22 mouse cellular contexts compared by ENCODE assay signal in the genomic region with DNA sequence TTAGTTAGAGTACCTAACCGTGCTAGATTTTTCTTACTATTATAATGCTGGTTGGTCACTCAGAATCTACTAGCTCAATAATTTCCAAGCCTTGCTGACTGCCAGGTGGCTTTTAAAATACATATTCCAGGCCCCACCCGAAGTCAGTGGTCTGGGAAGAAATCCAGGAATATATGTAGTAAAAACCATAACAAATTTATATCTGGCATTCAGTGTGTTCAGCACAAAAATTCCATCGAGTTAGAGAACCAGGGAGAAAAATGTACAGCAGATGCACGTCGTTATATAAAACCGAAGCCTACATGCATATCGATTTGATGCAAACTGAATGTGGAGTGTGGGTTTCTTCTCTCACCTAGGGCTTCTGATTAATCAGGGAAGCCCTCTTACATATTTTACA.
DNase-seq lines count a peak whose midpoint lies in the region; ATAC-seq lines count a peak whose summit lies in the region.
"Had no signal": no experiment of that assay in that cellular context is flagged by ENCODE, and none has a peak within 500 bp of the region (broad histone marks: within the 10 kb centered on the region; RNA-seq: fewer than 3 reads in every experiment).

No protein-coding gene starts in this region.

- WGBS in limb, embryonic 13.5 days, result 46% methylated on average over 7 of the region's 7 CpGs
- 94% methylated on average over 7 of the region's 7 CpGs for WGBS in limb, embryonic 10.5 days
- WGBS in limb, embryonic 15.5 days, result 45% methylated on average over 7 of the region's 7 CpGs

- H3K27me3 ChIP-seq in limb, embryonic 13.5 days, result no peaks in the 10 kb centered on the region
- H3K27me3 ChIP-seq in limb, embryonic 10.5 days (ENCODE audit: low read depth, poor library complexity, severe bottlenecking), result no peaks in the 10 kb centered on the region
- H3K27me3 ChIP-seq in limb, embryonic 15.5 days, result no peaks in the 10 kb centered on the region
- H3K27me3 ChIP-seq: embryonic facial prominence, embryonic 15.5 days; heart, embryonic 13.5 days; hindbrain, embryonic 12.5 days had no signal

- no peak overlapping the region for H3K9ac ChIP-seq in limb, embryonic 13.5 days
- H3K9ac ChIP-seq in limb, embryonic 15.5 days, result no peak overlapping the region
- H3K9ac ChIP-seq: embryonic facial prominence, embryonic 15.5 days; heart, embryonic 13.5 days; hindbrain, embryonic 12.5 days had no signal

- DNase-seq in frontal cortex, postnatal 25 days (ENCODE audit: low spot score in 2 of 2), result no peak
- DNase-seq in limb, embryonic 10.5 days (ENCODE audit: low spot score), result no peak
- DNase-seq in cerebellum, postnatal 4 days (ENCODE audit: low spot score in 2 of 2), result no peak
- DNase-seq: adrenal gland, postnatal 10 days; cerebellum, adult 11-12 months; cerebellum, adult 9-10 months; cerebellum, postnatal 25 days; gastrocnemius, adult 2 months; gastrocnemius, postnatal 25 days; heart, adult 11 months; heart, postnatal 4 days had no signal

- H3K4me1 ChIP-seq in limb, embryonic 13.5 days, result no peaks in the 10 kb centered on the region
- no peaks in the 10 kb centered on the region for H3K4me1 ChIP-seq in limb, embryonic 10.5 days
- H3K4me1 ChIP-seq in limb, embryonic 15.5 days, result no peaks in the 10 kb centered on the region
- H3K4me1 ChIP-seq: embryonic facial prominence, embryonic 15.5 days; forebrain, embryonic 10.5 days; heart, embryonic 13.5 days; hindbrain, embryonic 12.5 days had no signal

- no peaks in the 10 kb centered on the region for H3K9me3 ChIP-seq in limb, embryonic 13.5 days
- H3K9me3 ChIP-seq in limb, embryonic 10.5 days (replicated peaks), result no peaks in the 10 kb centered on the region
- H3K9me3 ChIP-seq in limb, embryonic 15.5 days, result no peaks in the 10 kb centered on the region
- H3K9me3 ChIP-seq: embryonic facial prominence, embryonic 15.5 days; forebrain, embryonic 10.5 days; heart, embryonic 13.5 days; hindbrain, embryonic 12.5 days had no signal

- no peaks in the 10 kb centered on the region for H3K36me3 ChIP-seq in limb, embryonic 13.5 days
- H3K36me3 ChIP-seq in limb, embryonic 10.5 days, result no peaks in the 10 kb centered on the region
- no peaks in the 10 kb centered on the region for H3K36me3 ChIP-seq in limb, embryonic 15.5 days
- H3K36me3 ChIP-seq: embryonic facial prominence, embryonic 15.5 days; forebrain, embryonic 10.5 days; heart, embryonic 13.5 days; hindbrain, embryonic 12.5 days had no signal

- ATAC-seq in frontal cortex, adult (ENCODE audit: low TSS enrichment), result peak; percentile 64
- peak; percentile 52; the same call in 1 of the 2 replicates for ATAC-seq in limb, embryonic 13.5 days (ENCODE audit: low FRiP score, low read depth)
- ATAC-seq in limb, embryonic 15.5 days (ENCODE audit: insufficient number of reproducible peaks, low FRiP score, low TSS enrichment, low read depth), result no peak
- ATAC-seq: forebrain, embryonic 14.5 days; hindbrain, embryonic 16.5 days; inflammation-experienced regulatory T-cells, adult 6 months had no signal

- H3K27ac ChIP-seq in limb, embryonic 13.5 days, result no peak overlapping the region
- H3K27ac ChIP-seq in limb, embryonic 10.5 days, result no peak overlapping the region
- peak overlapping the region; percentile 57; the same call in 1 of the 2 replicates for H3K27ac ChIP-seq in limb, embryonic 15.5 days
- H3K27ac ChIP-seq: forebrain, embryonic 10.5 days; gastrocnemius, adult 2 months; heart, embryonic 13.5 days; hindbrain, embryonic 12.5 days had no signal

- H3K4me3 ChIP-seq in limb, embryonic 13.5 days, result no peak overlapping the region
- H3K4me3 ChIP-seq in limb, embryonic 10.5 days, result no peak overlapping the region
- no peak overlapping the region for H3K4me3 ChIP-seq in limb, embryonic 15.5 days
- H3K4me3 ChIP-seq: embryonic facial prominence, embryonic 15.5 days; erythroblast, embryonic 14.5 days; forebrain, embryonic 10.5 days; gastrocnemius, adult 2 months; heart, embryonic 13.5 days; hindbrain, embryonic 12.5 days had no signal

- H3K4me2 ChIP-seq in limb, embryonic 13.5 days (replicated peaks), result no peak overlapping the region
- no peak overlapping the region for H3K4me2 ChIP-seq in limb, embryonic 15.5 days
- H3K4me2 ChIP-seq: embryonic facial prominence, embryonic 15.5 days; heart, embryonic 13.5 days; hindbrain, embryonic 12.5 days had no signal
